Mouse (Mus musculus): ENCODE measurements around the gene Arl13b. TPM values are rescaled to one million over a fixed set of nuclear protein-coding genes. Genes with fewer than 3 reads are reported as not detected.

Gene Arl13b
- total and polyA plus RNA-seq, 2 experiments from 2014 or later = 7.1 to 8.9 TPM

- 46% methylated on average over 6 of the region's 6 CpGs for WGBS
- Histone ChIP-seq H3K27ac (ENCODE audit: low read depth) (no peak overlapping the region), H3K4me3 (ENCODE audit: low read depth, low read length) (no peak overlapping the region), H3K4me2 (ENCODE audit: low read depth, low read length) (no peak overlapping the region), H3K36me3 (replicated peaks; ENCODE audit: control insufficient read depth, insufficient read depth, low read length) (no peaks in the 10 kb centered on the region), H3K4me1 (ENCODE audit: control insufficient read depth, insufficient read depth) (no peaks in the 10 kb centered on the region), H3K27me3 (ENCODE audit: control insufficient read depth, insufficient read depth, low read length) (no peaks in the 10 kb centered on the region), H3K9me3 (replicated peaks; ENCODE audit: control insufficient read depth, low read length) (no peaks in the 10 kb centered on the region), H3K9ac (replicated peaks; ENCODE audit: low read depth, low read length) (no peak overlapping the region)
- DNase-seq (ENCODE audit: low spot score) (no peak), ATAC-seq (ENCODE audit: insufficient read depth, low read depth) (no peak)
- TF ChIP-seq CTCF (IDR thresholded peaks at IDR 0.05; ENCODE audit: low read depth) (no peak), EP300 (IDR thresholded peaks at IDR 0.05; ENCODE audit: low read depth) (no peak)
Measured at GRCm38 (mm10) chr16:62861455-62861854, 14.6 kb upstream of the Arl13b start.

GRCm38 (mm10) chr16:62860140-62860539 is 13.3 kb upstream of the Arl13b start:
- no peak overlapping the region for H3K9ac ChIP-seq (replicated peaks; ENCODE audit: low read depth, low read length)
- no peak for ATAC-seq (ENCODE audit: insufficient read depth, low read depth)
- H3K4me1 ChIP-seq (ENCODE audit: control insufficient read depth, insufficient read depth) = no peaks in the 10 kb centered on the region
- no peaks in the 10 kb centered on the region for H3K36me3 ChIP-seq (replicated peaks; ENCODE audit: control insufficient read depth, insufficient read depth, low read length)
- no peak for DNase-seq (ENCODE audit: low spot score)
- H3K27me3 ChIP-seq (ENCODE audit: control insufficient read depth, insufficient read depth, low read length) = no peaks in the 10 kb centered on the region
- WGBS = 67% methylated on average over 1 of the region's 1 CpGs
- no peak overlapping the region for H3K27ac ChIP-seq (ENCODE audit: low read depth)
- H3K9me3 ChIP-seq (replicated peaks; ENCODE audit: control insufficient read depth, low read length) = no peaks in the 10 kb centered on the region
- H3K4me2 ChIP-seq (ENCODE audit: low read depth, low read length) = no peak overlapping the region
- no peak overlapping the region for H3K4me3 ChIP-seq (ENCODE audit: low read depth, low read length)
- no peak for TF ChIP-seq EP300 (IDR thresholded peaks at IDR 0.05; ENCODE audit: low read depth)
- no peak for TF ChIP-seq CTCF (IDR thresholded peaks at IDR 0.05; ENCODE audit: low read depth)

GRCm38 (mm10) chr16:62858018-62858417 is 11.2 kb upstream of the Arl13b start:
- no peaks in the 10 kb centered on the region for H3K4me1 ChIP-seq (ENCODE audit: control insufficient read depth, insufficient read depth)
- no peak overlapping the region for H3K4me3 ChIP-seq (ENCODE audit: low read depth, low read length)
- no peak overlapping the region for H3K9ac ChIP-seq (replicated peaks; ENCODE audit: low read depth, low read length)
- ATAC-seq (ENCODE audit: insufficient read depth, low read depth) (no peak), DNase-seq (ENCODE audit: low spot score) (no peak)
- no peak for TF ChIP-seq EP300 (IDR thresholded peaks at IDR 0.05; ENCODE audit: low read depth)
- peak; percentile 35; the same call in 1 of the 2 replicates for TF ChIP-seq CTCF (IDR thresholded peaks at IDR 0.05; ENCODE audit: low read depth)
- 82% methylated on average over 1 of the region's 1 CpGs for WGBS
- no peaks in the 10 kb centered on the region for H3K36me3 ChIP-seq (replicated peaks; ENCODE audit: control insufficient read depth, insufficient read depth, low read length)
- H3K9me3 ChIP-seq (replicated peaks; ENCODE audit: control insufficient read depth, low read length) = no peaks in the 10 kb centered on the region
- H3K27ac ChIP-seq (ENCODE audit: low read depth) = no peak overlapping the region
- no peaks in the 10 kb centered on the region for H3K27me3 ChIP-seq (ENCODE audit: control insufficient read depth, insufficient read depth, low read length)
- H3K4me2 ChIP-seq (ENCODE audit: low read depth, low read length) = no peak overlapping the region

DNA sequence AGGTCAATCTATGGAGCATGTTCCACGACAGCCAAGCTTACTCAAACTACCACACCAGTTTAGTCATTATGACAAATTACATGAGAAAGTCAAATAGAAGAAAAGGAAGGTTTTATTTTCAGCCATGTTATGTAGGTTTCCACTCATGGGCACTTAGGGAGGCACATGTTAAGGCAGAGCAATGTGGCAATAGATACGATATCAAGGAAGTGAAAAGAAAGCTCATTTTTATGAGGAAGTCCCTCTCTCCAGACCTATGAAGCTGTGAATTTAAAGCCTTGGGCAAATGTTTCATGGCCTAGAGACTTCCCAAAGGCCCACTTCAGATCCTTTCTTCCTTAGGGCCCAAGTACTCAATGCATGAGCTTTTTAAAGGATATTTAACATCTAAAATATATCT is 10.7 kb upstream of the Arl13b start:
- Histone ChIP-seq H3K9ac (replicated peaks; ENCODE audit: low read depth, low read length) (no peak overlapping the region), H3K27ac (ENCODE audit: low read depth) (no peak overlapping the region), H3K36me3 (replicated peaks; ENCODE audit: control insufficient read depth, insufficient read depth, low read length) (no peaks in the 10 kb centered on the region), H3K4me1 (ENCODE audit: control insufficient read depth, insufficient read depth) (no peaks in the 10 kb centered on the region), H3K4me3 (ENCODE audit: low read depth, low read length) (no peak overlapping the region), H3K9me3 (replicated peaks; ENCODE audit: control insufficient read depth, low read length) (no peaks in the 10 kb centered on the region), H3K27me3 (ENCODE audit: control insufficient read depth, insufficient read depth, low read length) (no peaks in the 10 kb centered on the region), H3K4me2 (ENCODE audit: low read depth, low read length) (no peak overlapping the region)
- no peak for DNase-seq (ENCODE audit: low spot score)
- WGBS = 90% methylated on average over 2 of the region's 2 CpGs
- no peak for ATAC-seq (ENCODE audit: insufficient read depth, low read depth)
- TF ChIP-seq CTCF (IDR thresholded peaks at IDR 0.05; ENCODE audit: low read depth) = no peak
- TF ChIP-seq EP300 (IDR thresholded peaks at IDR 0.05; ENCODE audit: low read depth) = no peak

- no peak overlapping the region for H3K4me3 ChIP-seq (ENCODE audit: low read depth, low read length)
- TF ChIP-seq CTCF (IDR thresholded peaks at IDR 0.05; ENCODE audit: low read depth) = no peak
- DNase-seq (ENCODE audit: low spot score) (no peak), ATAC-seq (ENCODE audit: insufficient read depth, low read depth) (no peak)
- no peaks in the 10 kb centered on the region for H3K9me3 ChIP-seq (replicated peaks; ENCODE audit: control insufficient read depth, low read length)
- no peaks in the 10 kb centered on the region for H3K27me3 ChIP-seq (ENCODE audit: control insufficient read depth, insufficient read depth, low read length)
- no peak overlapping the region for H3K4me2 ChIP-seq (ENCODE audit: low read depth, low read length)
- 93% methylated on average over 2 of the region's 2 CpGs for WGBS
- H3K27ac ChIP-seq (ENCODE audit: low read depth) = no peak overlapping the region
- H3K4me1 ChIP-seq (ENCODE audit: control insufficient read depth, insufficient read depth) = no peaks in the 10 kb centered on the region
- no peak overlapping the region for H3K9ac ChIP-seq (replicated peaks; ENCODE audit: low read depth, low read length)
- H3K36me3 ChIP-seq (replicated peaks; ENCODE audit: control insufficient read depth, insufficient read depth, low read length) = no peaks in the 10 kb centered on the region
Measured at GRCm38 (mm10) chr16:62856273-62856672, 9.4 kb upstream of the Arl13b start.

DNA sequence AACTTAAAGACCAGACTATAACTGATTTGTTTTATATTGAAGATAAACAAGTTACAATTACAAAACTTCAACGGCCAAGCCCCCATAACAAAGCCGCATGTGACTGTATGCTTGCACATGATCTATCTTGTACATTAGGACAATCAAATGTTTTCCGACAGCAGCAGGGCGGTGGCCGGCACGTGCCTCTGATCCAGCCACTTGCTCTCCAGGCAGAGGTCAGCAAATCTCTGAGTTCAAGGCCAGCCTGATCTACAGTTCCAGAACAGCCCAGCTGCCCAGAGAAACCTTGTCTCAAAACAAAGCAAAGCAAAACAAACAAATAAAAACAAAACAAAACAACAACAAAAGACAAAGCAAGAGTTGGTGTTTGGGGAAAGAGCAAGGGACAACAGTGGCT is 8.5 kb upstream of the Arl13b start:
- no peak for ATAC-seq (ENCODE audit: insufficient read depth, low read depth)
- Histone ChIP-seq H3K4me2 (ENCODE audit: low read depth, low read length) (peak overlapping the region; percentile 76), H3K9ac (replicated peaks; ENCODE audit: low read depth, low read length) (no peak overlapping the region), H3K27ac (ENCODE audit: low read depth) (no peak overlapping the region), H3K9me3 (replicated peaks; ENCODE audit: control insufficient read depth, low read length) (no peaks in the 10 kb centered on the region), H3K36me3 (replicated peaks; ENCODE audit: control insufficient read depth, insufficient read depth, low read length) (no peaks in the 10 kb centered on the region), H3K27me3 (ENCODE audit: control insufficient read depth, insufficient read depth, low read length) (no peaks in the 10 kb centered on the region), H3K4me1 (ENCODE audit: control insufficient read depth, insufficient read depth) (no peaks in the 10 kb centered on the region), H3K4me3 (ENCODE audit: low read depth, low read length) (no peak overlapping the region; the same call in 1 of the 2 replicates)
- 62% methylated on average over 6 of the region's 6 CpGs for WGBS
- TF ChIP-seq CTCF (IDR thresholded peaks at IDR 0.05; ENCODE audit: low read depth) = no peak
- no peak for TF ChIP-seq EP300 (IDR thresholded peaks at IDR 0.05; ENCODE audit: low read depth)
- DNase-seq (ENCODE audit: low spot score) = no peak

All from heart, postnatal 0 days (tissue).